Mouse (Mus musculus): ENCODE data around the gene Hoxa11.

DNA sequence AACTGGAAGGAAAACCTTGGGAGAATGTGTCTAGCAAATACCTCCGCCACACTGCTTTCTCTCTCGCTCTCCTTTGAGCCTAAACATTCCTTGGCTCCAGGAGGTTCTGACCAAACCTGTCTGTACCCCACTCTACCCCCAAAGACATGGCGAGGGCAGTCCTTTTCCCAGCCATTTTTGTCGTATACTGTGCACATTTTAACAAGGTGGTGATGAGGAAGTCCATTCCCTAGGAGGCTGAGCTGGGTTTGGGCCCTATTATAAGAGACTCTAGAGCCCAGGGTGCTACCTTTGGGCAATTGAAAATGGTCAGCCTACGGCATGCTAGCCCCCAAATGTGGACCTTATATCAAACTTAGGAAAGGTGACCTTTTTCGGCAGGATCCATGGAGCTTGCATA, 9.7 kb downstream of the Hoxa11 start:
- TF ChIP-seq CTCF (IDR thresholded peaks at IDR 0.05; ENCODE audit: extremely low read depth, insufficient read length, insufficient replicate concordance, low read depth, low read length) = no peak
- TF ChIP-seq POLR2A (IDR thresholded peaks at IDR 0.05; ENCODE audit: low read depth, low read length) = no peak
